Mouse (Mus musculus) embryonic facial prominence, embryonic 10.5 days (tissue): Measurements from ENCODE around the gene Gm20532. TPM values are rescaled to one million over a fixed set of nuclear protein-coding genes. Genes with fewer than 3 reads are reported as not detected.

ENCODE experiments used
- DNase-seq: peaks from one replicate; pipeline ENCODE4 v3.0.0-alpha.2; 2017; ENCODE audit warnings: low spot score
- H3K27ac ChIP-seq: fragments of 300-500 bp; sonication (generic); replicated peaks from 2 replicates; pipeline ENCODE4 v1.5.1; 2016; ENCODE audit warnings: mild to moderate bottlenecking
- H3K27me3 ChIP-seq: fragments of 300-500 bp; sonication (generic); replicated peaks from 2 replicates; pipeline ENCODE4 v1.6.1; 2016; ENCODE audit warnings: low read depth, mild to moderate bottlenecking; ENCODE audit not compliant: poor library complexity, severe bottlenecking
- H3K36me3 ChIP-seq: fragments of 300-500 bp; sonication (generic); replicated peaks from 2 replicates; pipeline ENCODE4 v1.6.1; 2016; ENCODE audit warnings: mild to moderate bottlenecking, moderate library complexity
- H3K4me1 ChIP-seq: fragments of 300-500 bp; sonication (generic); 2 replicates; pipeline ENCODE4 v1.6.1; 2016
- H3K4me3 ChIP-seq: fragments of 300-500 bp; sonication (generic); 2 replicates; pipeline ENCODE4 v1.5.1; 2016; ENCODE audit warnings: mild to moderate bottlenecking, moderate library complexity
- H3K9me3 ChIP-seq: fragments of 300-500 bp; sonication (generic); 2 replicates; pipeline ENCODE4 v1.6.1; 2016; ENCODE audit warnings: mild to moderate bottlenecking
- WGBS: fragments of 180-500 bp; shearing (Covaris S2); methylation state at CpG from one replicate; pipeline ENCODE4 v1.1.7; 2016; 5-methylcytosine and 5-hydroxymethylcytosine counted together
- polyA plus RNA-seq: library from polyadenylated mRNA; unstranded; fragments of >200 nt; fragmentation: Nextera tagmentation; extraction: Ambion mirVana; gene quantifications from 2 replicates; pipeline ENCODE4 v1.2.1, GENCODE M21; 2016

The Gm20532 gene
- polyA plus RNA-seq, 1 experiment from 2014 or later: not detected

DNA sequence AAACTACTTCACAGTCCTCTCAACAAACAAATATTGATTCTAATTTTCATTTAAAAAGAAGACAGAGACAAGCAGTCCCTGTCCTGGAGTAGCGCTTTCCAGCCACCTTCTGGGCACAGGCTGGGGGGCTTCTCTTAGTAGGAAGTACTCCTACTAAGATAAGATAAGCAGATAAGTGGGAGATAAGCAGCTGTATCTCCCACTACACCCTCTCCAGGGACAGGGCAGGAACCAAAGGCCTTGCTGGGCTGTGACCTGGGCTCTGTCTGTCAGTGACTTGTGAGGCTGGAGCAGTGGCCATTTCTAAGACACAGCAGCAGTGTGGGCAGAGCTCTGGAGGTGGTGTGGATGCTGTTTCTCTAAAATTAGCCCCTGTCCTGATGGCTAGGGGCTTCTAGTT, 11.1 kb upstream of the Gm20532 start:
- H3K27me3 ChIP-seq: no peaks in the 10 kb centered on the region
- H3K9me3 ChIP-seq: no peaks in the 10 kb centered on the region
- H3K36me3 ChIP-seq: no peaks in the 10 kb centered on the region
- WGBS: 86% methylated on average over 1 of the region's 1 CpGs
- no peak for DNase-seq
- peak overlapping the region; percentile 76 for H3K27ac ChIP-seq
- peaks cover 57% of the 10 kb centered on the region for H3K4me1 ChIP-seq
- H3K4me3 ChIP-seq: no peak overlapping the region

DNA sequence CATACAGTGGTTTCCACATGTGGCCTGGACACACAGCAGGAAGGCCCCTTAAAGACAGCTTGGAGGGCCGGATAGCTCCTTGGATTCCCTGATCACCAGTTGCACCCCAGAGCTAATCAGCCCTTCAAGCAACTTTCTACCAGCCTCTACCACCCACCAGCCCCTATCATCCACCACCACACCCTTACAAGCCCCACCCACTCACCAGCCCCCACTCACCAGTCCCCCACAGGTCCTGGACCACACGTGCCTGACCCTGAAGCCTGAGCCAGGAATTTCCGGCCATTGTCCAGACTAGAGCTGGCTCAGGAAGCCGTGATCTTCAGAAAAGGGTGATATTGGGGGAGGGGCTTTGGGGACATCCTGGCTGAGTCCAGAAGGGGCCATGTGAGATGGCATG, 10.6 kb upstream of the Gm20532 start:
- H3K36me3 ChIP-seq: no peaks in the 10 kb centered on the region
- no peaks in the 10 kb centered on the region for H3K27me3 ChIP-seq
- H3K4me1 ChIP-seq: peaks cover 58% of the 10 kb centered on the region
- peak overlapping the region; percentile 76 for H3K27ac ChIP-seq
- DNase-seq: peak; percentile 23
- 52% methylated on average over 4 of the region's 4 CpGs for WGBS
- H3K4me3 ChIP-seq: no peak overlapping the region
- H3K9me3 ChIP-seq: no peaks in the 10 kb centered on the region

- peaks cover 58% of the 10 kb centered on the region for H3K4me1 ChIP-seq
Measured at GRCm38 (mm10) chr2:26576462-26576861, 10.0 kb upstream of the Gm20532 start.

DNA sequence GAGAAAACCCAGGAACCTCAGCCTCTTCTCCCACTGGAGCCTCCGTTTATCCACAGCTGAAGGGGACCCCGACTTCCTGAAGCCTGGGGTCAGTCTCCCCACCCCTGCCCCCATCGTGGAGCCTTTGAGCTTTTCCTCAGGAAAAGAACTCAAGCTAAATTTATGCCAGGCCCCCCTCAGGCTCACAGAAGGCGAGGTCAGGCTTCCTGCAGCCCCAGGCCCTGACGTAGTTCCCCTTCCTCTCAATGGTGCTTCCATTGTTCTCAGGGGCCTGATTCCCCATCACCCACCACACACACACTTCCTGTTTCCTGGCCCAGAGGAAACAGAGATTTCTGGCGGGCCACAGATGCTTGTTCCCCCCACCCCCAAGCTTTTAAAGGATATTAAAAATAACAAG, 8.1 kb upstream of the Gm20532 start:
- DNase-seq: peak; percentile 44
- Histone ChIP-seq H3K4me3 (peak overlapping the region; percentile 4; the same call in 1 of the 2 replicates), H3K36me3 (no peaks in the 10 kb centered on the region), H3K9me3 (no peaks in the 10 kb centered on the region), H3K27me3 (no peaks in the 10 kb centered on the region), H3K4me1 (peaks cover 61% of the 10 kb centered on the region), H3K27ac (peak overlapping the region; percentile 76)
- WGBS: 42% methylated on average over 6 of the region's 6 CpGs

More at GRCm38 (mm10) chr2:26576462-26576861, 10.0 kb upstream of the Gm20532 start:
- no peaks in the 10 kb centered on the region for H3K9me3 ChIP-seq
- peak overlapping the region; percentile 76 for H3K27ac ChIP-seq
- 58% methylated on average over 4 of the region's 4 CpGs for WGBS
- H3K36me3 ChIP-seq: no peaks in the 10 kb centered on the region
- DNase-seq: no peak
- no peaks in the 10 kb centered on the region for H3K27me3 ChIP-seq
- H3K4me3 ChIP-seq: no peak overlapping the region

DNA sequence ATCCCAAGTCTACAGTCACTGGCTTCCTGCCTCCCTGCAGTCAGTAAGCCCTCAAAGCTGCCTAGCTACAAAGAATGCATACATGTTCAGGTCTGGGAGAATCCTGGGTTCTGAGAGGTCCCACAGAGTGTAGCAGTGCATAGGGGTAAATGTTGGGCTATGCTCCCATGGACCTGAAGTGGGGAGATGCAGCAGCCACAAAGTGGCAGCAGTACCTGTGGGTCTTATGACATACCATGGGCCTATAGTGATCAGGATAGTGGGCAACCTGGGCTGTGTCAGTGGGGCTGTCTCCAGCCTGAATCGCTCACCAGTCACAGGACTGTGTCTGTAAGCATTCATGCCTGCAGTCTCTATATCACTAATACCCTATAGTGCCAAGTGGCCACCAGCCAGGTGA, 6.7 kb upstream of the Gm20532 start, which contains the start of gene Egfl7:
TSS of gene Egfl7 (plus strand) at position 301 of the 400 bp plus-strand sequence.
- WGBS: 88% methylated on average over 1 of the region's 1 CpGs
- Histone ChIP-seq H3K27me3 (no peaks in the 10 kb centered on the region), H3K9me3 (no peaks in the 10 kb centered on the region), H3K36me3 (no peaks in the 10 kb centered on the region), H3K4me1 (peaks cover 54% of the 10 kb centered on the region), H3K4me3 (no peak within 1 kb of the TSS), H3K27ac (peak within 1 kb of the TSS; percentile 76)
- no peak for DNase-seq

DNA sequence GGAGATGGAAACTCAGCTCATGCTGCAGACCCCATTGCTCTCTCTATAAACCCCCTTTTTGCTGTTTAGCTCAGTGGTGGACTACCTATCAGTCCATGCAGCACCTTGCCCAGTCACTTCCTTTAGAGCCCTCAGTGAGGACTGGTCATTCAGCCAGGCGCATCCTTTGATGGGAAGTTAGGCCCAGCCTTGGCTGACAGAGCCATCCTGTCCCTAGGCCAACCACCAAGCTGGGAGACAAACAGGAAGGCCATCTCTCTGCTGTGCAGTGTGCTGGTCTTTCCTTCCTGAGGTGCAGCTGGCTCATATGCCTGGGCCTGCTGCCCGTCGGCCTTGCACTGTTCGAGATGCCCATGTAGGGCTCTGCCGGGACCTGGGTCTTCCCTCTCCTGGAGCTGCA, 5.7 kb upstream of the Gm20532 start:
- Histone ChIP-seq H3K4me3 (no peak overlapping the region), H3K36me3 (no peaks in the 10 kb centered on the region), H3K27me3 (peaks cover 4% of the 10 kb centered on the region; the same call in 1 of the 2 replicates), H3K9me3 (no peaks in the 10 kb centered on the region), H3K4me1 (peaks cover 48% of the 10 kb centered on the region), H3K27ac (peak overlapping the region; percentile 35)
- DNase-seq: no peak
- WGBS: 88% methylated on average over 5 of the region's 5 CpGs

DNA sequence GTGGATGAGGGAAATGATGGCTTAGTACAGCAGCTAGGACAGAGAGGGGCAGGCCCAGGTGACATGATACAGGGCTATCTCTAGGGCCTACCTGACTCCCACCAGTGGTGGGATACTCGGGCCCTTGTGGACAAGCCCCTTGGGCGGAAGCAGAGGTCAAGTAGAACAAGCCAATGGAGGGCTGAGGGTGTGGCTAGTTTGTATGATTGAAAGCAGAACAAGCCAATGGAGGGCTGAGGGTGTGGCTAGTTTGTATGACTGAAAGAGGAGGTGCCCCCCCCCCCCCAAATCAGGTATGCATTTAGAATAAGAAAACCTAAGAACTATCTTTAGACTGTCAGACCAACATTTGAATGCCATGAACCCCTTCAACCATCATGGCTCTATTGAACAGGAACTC, 4.2 kb upstream of the Gm20532 start:
- no peaks in the 10 kb centered on the region for H3K9me3 ChIP-seq
- H3K27ac ChIP-seq: no peak overlapping the region
- peaks cover 52% of the 10 kb centered on the region for H3K4me1 ChIP-seq
- no peak for DNase-seq
- no peak overlapping the region for H3K4me3 ChIP-seq
- H3K36me3 ChIP-seq: no peaks in the 10 kb centered on the region
- H3K27me3 ChIP-seq: peaks cover 4% of the 10 kb centered on the region; the same call in 1 of the 2 replicates
- 63% methylated on average over 2 of the region's 2 CpGs for whole genome bisulfite sequencing

DNA sequence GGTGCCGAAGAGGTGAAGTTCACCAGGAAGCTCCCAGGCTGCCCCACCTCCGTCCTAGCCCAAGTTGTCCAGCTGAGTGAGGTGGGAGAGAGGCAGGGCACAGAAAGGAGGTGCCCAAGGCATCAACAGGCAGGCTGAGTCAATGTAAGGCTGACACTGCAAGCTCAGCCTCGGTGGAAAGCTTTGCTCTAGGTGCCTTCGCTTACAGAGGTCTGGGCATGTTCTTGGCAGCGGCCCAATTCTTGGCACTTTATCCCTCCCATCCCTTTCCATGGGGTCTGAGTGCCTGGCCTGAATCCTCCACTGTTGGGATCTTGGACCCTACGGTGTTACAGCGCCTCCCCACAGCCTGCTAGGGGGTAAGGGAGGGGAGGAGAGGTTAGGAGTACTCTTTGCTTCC, 3.7 kb upstream of the Gm20532 start:
- H3K9me3 ChIP-seq: no peaks in the 10 kb centered on the region
- 0 out of 2 replicates have a peak overlapping the region, but pooled peaks have one; percentile 6 for H3K4me3 ChIP-seq
- H3K27me3 ChIP-seq: peaks cover 4% of the 10 kb centered on the region; the same call in 1 of the 2 replicates
- H3K4me1 ChIP-seq: peaks cover 53% of the 10 kb centered on the region
- H3K27ac ChIP-seq: 0 out of 2 replicates have a peak overlapping the region, but pooled peaks have one; percentile 49
- 85% methylated on average over 7 of the region's 7 CpGs for WGBS
- DNase-seq: no peak
- no peaks in the 10 kb centered on the region for H3K36me3 ChIP-seq

DNA sequence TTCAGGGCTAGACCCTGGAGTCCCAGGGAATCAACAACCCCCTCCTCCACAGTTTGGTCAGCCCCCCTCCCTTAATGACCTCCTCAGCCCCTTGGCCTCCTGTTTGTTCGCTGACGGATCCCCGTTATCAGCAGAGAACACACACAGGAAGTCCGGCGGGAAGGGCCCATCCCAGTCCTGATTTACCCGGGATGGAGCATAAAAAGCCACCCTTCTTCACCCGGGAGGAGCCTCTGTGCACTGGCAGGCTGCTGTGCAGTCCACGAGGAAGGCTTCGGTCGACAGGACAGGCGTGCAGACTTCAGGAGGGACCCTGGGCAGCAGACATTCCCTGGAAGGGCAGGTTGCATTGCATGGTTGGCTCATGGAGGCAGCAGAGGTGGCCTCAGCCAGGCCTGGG, 2.8 kb upstream of the Gm20532 start:
- peak overlapping the region; percentile 49 for H3K27ac ChIP-seq
- H3K4me3 ChIP-seq: peak overlapping the region; percentile 34
- H3K27me3 ChIP-seq: peaks cover 4% of the 10 kb centered on the region; the same call in 1 of the 2 replicates
- H3K36me3 ChIP-seq: no peaks in the 10 kb centered on the region
- no peaks in the 10 kb centered on the region for H3K9me3 ChIP-seq
- 66% methylated on average over 11 of the region's 11 CpGs for WGBS
- DNase-seq: peak; percentile 25
- peaks cover 53% of the 10 kb centered on the region for H3K4me1 ChIP-seq

DNA sequence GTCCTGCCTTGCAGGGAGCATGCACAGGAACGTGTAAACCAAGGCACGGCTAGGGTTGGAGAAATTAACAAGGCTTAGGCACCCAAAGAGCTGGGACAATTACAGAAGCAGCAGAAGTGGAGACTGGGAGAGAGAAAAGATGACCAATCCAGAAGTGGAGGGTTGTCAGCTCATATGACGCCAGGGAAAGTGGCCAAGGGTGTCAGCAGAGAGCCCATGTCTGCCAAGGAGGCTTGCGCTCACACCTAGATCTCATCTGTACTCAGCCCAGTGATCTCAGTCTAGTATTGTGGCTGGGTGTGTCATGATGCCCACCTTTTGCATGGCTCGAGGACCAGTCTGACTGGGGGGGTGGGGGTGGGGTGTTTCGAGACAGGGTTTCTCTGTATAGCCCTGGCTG, 726 bp upstream of the Gm20532 start:
- 0 out of 2 replicates have a peak, but pooled peaks cover 3% of the 10 kb centered on the region for H3K36me3 ChIP-seq
- no peaks in the 10 kb centered on the region for H3K9me3 ChIP-seq
- H3K4me3 ChIP-seq: peak overlapping the region; percentile 73
- 64% methylated on average over 6 of the region's 6 CpGs for WGBS
- H3K4me1 ChIP-seq: peaks cover 53% of the 10 kb centered on the region
- peak overlapping the region; percentile 90 for H3K27ac ChIP-seq
- H3K27me3 ChIP-seq: peaks cover 4% of the 10 kb centered on the region; the same call in 1 of the 2 replicates
- no peak for DNase-seq

- peak overlapping the region; percentile 90 for H3K27ac ChIP-seq
- 7% methylated on average over 11 of the region's 11 CpGs for WGBS
- DNase-seq: peak; percentile 69
- peaks cover 4% of the 10 kb centered on the region; the same call in 1 of the 2 replicates for H3K27me3 ChIP-seq
- peak overlapping the region; percentile 73 for H3K4me3 ChIP-seq
- H3K4me1 ChIP-seq: peaks cover 49% of the 10 kb centered on the region
- H3K36me3 ChIP-seq: peaks cover 3% of the 10 kb centered on the region; the same call in 1 of the 2 replicates
- no peaks in the 10 kb centered on the region for H3K9me3 ChIP-seq
Measured at GRCm38 (mm10) chr2:26587044-26587405, 586 bp downstream of the Gm20532 start.

GRCm38 (mm10) chr2:26588573-26588972, 2.1 kb downstream of the Gm20532 start:
- 32% methylated on average over 4 of the region's 4 CpGs for WGBS
- no peaks in the 10 kb centered on the region for H3K9me3 ChIP-seq
- DNase-seq: peak; percentile 58
- 0 out of 2 replicates have a peak overlapping the region, but pooled peaks have one; percentile 19 for H3K27ac ChIP-seq
- peaks cover 4% of the 10 kb centered on the region; the same call in 1 of the 2 replicates for H3K27me3 ChIP-seq
- H3K4me3 ChIP-seq: peak overlapping the region; percentile 73; the same call in 1 of the 2 replicates
- H3K4me1 ChIP-seq: peaks cover 42% of the 10 kb centered on the region
- peaks cover 10% of the 10 kb centered on the region; the same call in 1 of the 2 replicates for H3K36me3 ChIP-seq

DNA sequence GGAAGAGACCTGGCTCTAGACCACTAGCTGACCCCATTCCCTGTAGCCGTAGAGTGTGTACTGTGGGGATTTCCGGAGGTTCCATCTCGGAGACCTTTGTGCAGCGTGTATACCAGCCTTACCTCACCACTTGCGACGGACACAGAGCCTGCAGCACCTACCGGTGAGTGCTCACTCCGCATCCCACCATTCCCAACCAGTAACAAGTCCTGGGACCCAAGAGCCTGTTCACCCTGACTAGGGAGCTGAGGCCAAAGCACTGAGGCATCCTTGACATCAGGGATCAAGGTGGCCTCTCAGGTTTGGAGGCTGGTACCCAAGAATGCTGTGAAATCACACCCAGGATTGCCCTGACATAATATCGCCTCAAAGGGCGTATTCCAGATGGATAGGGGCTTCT, 2.8 kb downstream of the Gm20532 start:
- no peak for DNase-seq
- Histone ChIP-seq H3K9me3 (no peaks in the 10 kb centered on the region), H3K27ac (no peak overlapping the region), H3K4me3 (no peak overlapping the region), H3K27me3 (peaks cover 4% of the 10 kb centered on the region; the same call in 1 of the 2 replicates), H3K4me1 (peaks cover 43% of the 10 kb centered on the region), H3K36me3 (peaks cover 14% of the 10 kb centered on the region)
- WGBS: 91% methylated on average over 10 of the region's 10 CpGs
